Mouse (Mus musculus) hindbrain, embryonic 11.5 days (tissue): ENCODE measurements at regions not wholly inside any gene's neighbourhood (a gene's known extent, or its start where the extent isn't known, plus 50 kb on each side); places are given as distances from the start of the nearest gene placed in this dataset.
A peak's percentile ranks its signal among the peaks of the same experiment; 100 is the strongest.

Experiments used
- ATAC-seq: fragments of 200-750 bp; cut with Nextera tagmentation; 2 replicates; pipeline ENCODE4 v1.8.0; 2017; ENCODE audit warnings: mild to moderate bottlenecking, moderate TSS enrichment, moderate library complexity; ENCODE audit not compliant: low FRiP score
- DNase-seq: peaks from one replicate; pipeline ENCODE4 v3.0.0-alpha.2; 2015; ENCODE audit warnings: low spot score
- H3K27ac ChIP-seq: fragments of 300-500 bp; sonication (generic); 2 replicates; pipeline ENCODE4 v1.5.1; 2014; ENCODE audit warnings: mild to moderate bottlenecking, low read depth, low read length
- H3K27me3 ChIP-seq: fragments of 300-500 bp; sonication (generic); 2 replicates; pipeline ENCODE4 v1.6.1; 2014; ENCODE audit warnings: mild to moderate bottlenecking, low read length, moderate library complexity, mixed read lengths; ENCODE audit not compliant: control insufficient read depth, insufficient read depth
- H3K36me3 ChIP-seq: fragments of 300-500 bp; sonication (generic); 2 replicates; pipeline ENCODE4 v1.6.1; 2014; ENCODE audit warnings: mild to moderate bottlenecking, low read length, moderate library complexity, mixed read lengths; ENCODE audit not compliant: control insufficient read depth, insufficient read depth
- H3K4me1 ChIP-seq: fragments of 300-500 bp; sonication (generic); replicated peaks from 2 replicates; pipeline ENCODE4 v1.6.1; 2014; ENCODE audit warnings: low read length, mixed read lengths; ENCODE audit not compliant: control insufficient read depth, insufficient read depth
- H3K4me2 ChIP-seq: fragments of 300-500 bp; sonication (generic); replicated peaks from 2 replicates; pipeline ENCODE4 v1.6.1; 2014; ENCODE audit warnings: mild to moderate bottlenecking, low read depth, low read length
- H3K4me3 ChIP-seq: fragments of 300-500 bp; sonication (generic); 2 replicates; pipeline ENCODE4 v1.5.1; 2014; ENCODE audit warnings: low read depth, low read length
- H3K9ac ChIP-seq: fragments of 300-500 bp; sonication (generic); 2 replicates; pipeline ENCODE4 v1.6.1; 2014; ENCODE audit warnings: low read depth, low read length
- H3K9me3 ChIP-seq: fragments of 300-500 bp; sonication (generic); 2 replicates; pipeline ENCODE4 v1.6.1; 2016; ENCODE audit warnings: low read length; ENCODE audit not compliant: control insufficient read depth
- WGBS: fragments of 180-500 bp; shearing (Covaris S2); extraction: QIAGEN DNeasy Blood & Tissue Kit; methylation state at CpG from one replicate; pipeline ENCODE4 v1.1.7; 2014; 5-methylcytosine and 5-hydroxymethylcytosine counted together

DNA sequence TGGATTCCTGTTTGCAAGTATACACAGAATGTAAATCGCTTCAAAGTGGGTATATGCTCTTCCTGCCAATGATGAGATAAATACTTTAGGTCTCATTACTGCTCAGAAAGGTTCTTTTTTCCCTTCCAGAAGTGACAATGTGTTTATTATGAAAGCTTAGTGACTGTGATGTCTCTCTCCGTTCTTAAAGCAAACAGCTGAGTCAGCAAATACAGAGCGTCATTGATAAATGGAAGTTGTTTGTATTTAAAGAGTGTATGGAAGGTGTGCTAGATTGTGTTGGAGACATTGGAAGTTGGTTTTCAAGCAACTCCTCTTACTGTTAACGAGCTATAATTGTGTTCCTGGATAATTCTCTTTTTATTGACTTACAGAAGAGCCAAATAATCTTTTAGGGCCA, 408.0 kb downstream of the Prr30 start:
- Histone ChIP-seq H3K36me3 (no peaks in the 10 kb centered on the region), H3K9ac (no peak overlapping the region), H3K9me3 (no peaks in the 10 kb centered on the region), H3K4me1 (no peaks in the 10 kb centered on the region), H3K4me3 (no peak overlapping the region), H3K4me2 (no peak overlapping the region), H3K27me3 (no peaks in the 10 kb centered on the region), H3K27ac (no peak overlapping the region)
- 81% methylated on average over 4 of the region's 4 CpGs for WGBS
- ATAC-seq (no peak), DNase-seq (no peak)

- Histone ChIP-seq H3K9ac (no peak overlapping the region), H3K4me3 (no peak overlapping the region), H3K4me2 (no peak overlapping the region), H3K27ac (no peak overlapping the region), H3K27me3 (no peaks in the 10 kb centered on the region), H3K9me3 (no peaks in the 10 kb centered on the region), H3K36me3 (no peaks in the 10 kb centered on the region), H3K4me1 (no peaks in the 10 kb centered on the region)
- ATAC-seq (no peak), DNase-seq (no peak)
- 79% methylated on average over 3 of the region's 3 CpGs for WGBS
These were observed 418.2 kb downstream of the Prr30 start for GRCm38 (mm10) chr14:100781882-100782281.

- Histone ChIP-seq H3K27me3 (no peaks in the 10 kb centered on the region), H3K4me3 (no peak overlapping the region), H3K9me3 (no peaks in the 10 kb centered on the region), H3K27ac (no peak overlapping the region), H3K36me3 (no peaks in the 10 kb centered on the region), H3K4me2 (no peak overlapping the region), H3K9ac (no peak overlapping the region), H3K4me1 (peaks cover 2% of the 10 kb centered on the region; the same call in 1 of the 2 replicates)
- 23% methylated on average over 2 of the region's 2 CpGs for WGBS
- ATAC-seq (no peak), DNase-seq (peak; percentile 69)
These were observed 446.2 kb downstream of the Prr30 start for GRCm38 (mm10) chr14:100753951-100754350.

DNA sequence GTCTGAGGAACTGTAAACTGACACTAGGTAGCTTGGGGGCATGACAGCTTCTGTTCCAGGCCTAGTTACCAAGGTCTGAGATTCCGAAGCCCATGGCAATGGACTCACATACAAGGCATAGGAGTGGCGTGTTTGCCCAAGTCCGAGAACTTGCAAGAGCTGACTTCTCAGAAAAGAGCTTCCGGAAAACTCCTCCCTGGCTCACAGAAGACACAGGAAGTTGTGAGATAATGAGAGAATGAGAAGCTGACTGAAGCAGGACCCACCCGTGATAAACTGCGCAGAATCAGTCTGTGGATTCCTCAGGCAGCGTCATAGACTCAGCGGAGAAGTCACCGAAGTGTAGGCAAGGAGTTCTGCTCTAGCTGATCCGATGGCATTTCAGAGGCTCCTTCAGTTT, 447.4 kb downstream of the Prr30 start:
- Histone ChIP-seq H3K27ac (no peak overlapping the region), H3K27me3 (no peaks in the 10 kb centered on the region), H3K4me1 (peaks cover 2% of the 10 kb centered on the region; the same call in 1 of the 2 replicates), H3K4me3 (no peak overlapping the region), H3K9me3 (no peaks in the 10 kb centered on the region), H3K36me3 (no peaks in the 10 kb centered on the region), H3K9ac (no peak overlapping the region), H3K4me2 (no peak overlapping the region)
- no peak for DNase-seq
- no peak for ATAC-seq
- 92% methylated on average over 10 of the region's 10 CpGs for WGBS

DNA sequence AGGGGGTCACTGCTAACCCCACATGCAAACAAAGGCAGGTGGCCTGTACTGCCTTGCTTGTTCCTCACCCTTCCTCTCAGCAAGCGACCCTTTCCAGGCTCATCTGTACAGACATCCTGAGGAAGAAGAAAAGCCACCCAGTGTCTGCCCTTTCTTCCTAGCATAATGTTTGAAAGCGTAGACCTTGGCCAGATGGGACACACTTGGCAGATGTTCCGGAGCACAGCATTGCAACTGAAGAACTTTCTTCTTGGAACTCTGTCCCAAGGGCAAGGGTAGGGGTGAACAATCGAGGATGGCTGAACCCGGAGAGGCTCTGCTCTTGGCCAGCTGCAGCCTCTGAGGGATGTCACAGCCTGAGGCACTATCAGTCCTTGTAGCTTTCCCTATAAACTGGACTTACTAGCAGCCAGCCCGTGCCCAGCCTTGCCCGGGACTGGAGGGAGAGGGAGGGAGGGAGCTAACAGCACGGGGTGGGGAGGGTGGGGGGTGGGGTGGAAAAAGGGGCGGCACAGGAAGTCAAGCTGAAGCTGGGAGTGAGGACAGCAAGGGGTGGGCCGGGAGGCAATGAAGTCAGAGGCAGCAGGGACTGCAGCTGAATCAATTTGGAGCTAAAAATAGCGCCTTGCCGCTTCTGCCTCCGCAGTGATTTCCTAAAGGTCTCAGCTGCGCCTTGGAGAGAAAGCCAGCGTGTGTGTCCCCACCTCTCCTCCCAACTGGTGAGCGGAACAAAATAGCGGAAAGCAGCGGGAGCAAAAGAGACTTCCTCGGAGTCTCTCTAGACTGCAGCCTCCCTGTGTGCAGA, 450.2 kb downstream of the Prr30 start:
- Histone ChIP-seq H3K27me3 (no peaks in the 10 kb centered on the region), H3K9me3 (no peaks in the 10 kb centered on the region), H3K9ac (peak overlapping the region; percentile 44), H3K4me2 (peak overlapping the region; percentile 30), H3K4me1 (peaks cover 2% of the 10 kb centered on the region; the same call in 1 of the 2 replicates), H3K4me3 (peak overlapping the region; percentile 25), H3K27ac (peak overlapping the region; percentile 27), H3K36me3 (no peaks in the 10 kb centered on the region)
- peak; percentile 96 for ATAC-seq
- DNase-seq: peak; percentile 68
- 9% methylated on average over 19 of the region's 19 CpGs for WGBS

DNA sequence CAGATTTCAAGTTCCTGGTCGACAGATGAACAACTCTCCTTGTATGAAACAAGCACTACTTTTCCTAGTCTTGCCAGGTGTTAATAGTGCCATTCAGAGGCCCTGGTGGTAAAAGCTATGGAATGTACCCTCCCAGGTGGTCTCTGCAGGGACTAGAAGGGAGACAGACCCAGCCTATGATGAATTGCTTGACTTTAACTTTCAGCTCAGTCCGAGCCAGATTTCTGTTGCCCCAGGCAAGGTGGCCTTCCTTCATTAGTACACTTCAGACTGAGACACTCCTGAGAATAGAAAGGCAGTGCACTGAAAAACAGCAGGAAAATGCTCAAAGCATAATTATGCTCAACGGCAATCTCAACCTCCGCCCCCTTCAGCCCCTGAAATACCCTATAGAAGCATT, 450.8 kb upstream of the Klf12 start:
- Histone ChIP-seq H3K4me3 (no peak overlapping the region), H3K36me3 (no peaks in the 10 kb centered on the region), H3K4me2 (no peak overlapping the region), H3K9me3 (no peaks in the 10 kb centered on the region), H3K27ac (no peak overlapping the region), H3K4me1 (no peaks in the 10 kb centered on the region), H3K27me3 (no peaks in the 10 kb centered on the region), H3K9ac (no peak overlapping the region)
- WGBS: 75% methylated on average over 4 of the region's 4 CpGs
- ATAC-seq (no peak), DNase-seq (no peak)

- ATAC-seq: no peak
- Histone ChIP-seq H3K4me2 (no peak overlapping the region), H3K4me1 (no peaks in the 10 kb centered on the region), H3K9ac (no peak overlapping the region), H3K36me3 (no peaks in the 10 kb centered on the region), H3K27me3 (no peaks in the 10 kb centered on the region), H3K4me3 (no peak overlapping the region), H3K9me3 (no peaks in the 10 kb centered on the region), H3K27ac (no peak overlapping the region)
- DNase-seq: no peak
- 84% methylated on average over 4 of the region's 4 CpGs for WGBS
These were observed 444.0 kb upstream of the Klf12 start for GRCm38 (mm10) chr14:100728433-100728832.

DNA sequence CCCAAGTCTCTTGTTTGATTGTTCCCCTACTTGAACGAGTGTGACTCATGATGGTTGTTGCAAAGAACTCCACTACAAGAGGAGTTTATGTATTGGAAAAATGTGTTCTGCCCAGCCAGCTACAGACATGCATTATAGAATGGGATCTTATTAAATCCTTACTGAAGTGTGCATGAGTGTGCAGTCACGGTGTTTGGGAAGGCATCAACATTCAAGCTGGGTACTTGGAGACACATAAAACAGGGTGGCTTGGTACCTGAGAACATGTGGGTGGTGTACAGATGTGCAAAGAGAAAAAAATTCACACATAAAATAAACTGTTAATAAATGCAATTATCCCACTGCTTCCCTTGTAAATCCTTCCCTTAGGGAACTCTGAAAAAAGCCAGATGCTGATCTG, 443.2 kb upstream of the Klf12 start:
- ATAC-seq (no peak), DNase-seq (no peak)
- no peaks in the 10 kb centered on the region for H3K9me3 ChIP-seq
- 79% methylated on average over 2 of the region's 2 CpGs for WGBS
- H3K9ac ChIP-seq: no peak overlapping the region
- H3K27ac ChIP-seq: no peak overlapping the region
- H3K4me1 ChIP-seq: no peaks in the 10 kb centered on the region
- no peak overlapping the region for H3K4me3 ChIP-seq
- H3K4me2 ChIP-seq: no peak overlapping the region
- H3K27me3 ChIP-seq: no peaks in the 10 kb centered on the region
- H3K36me3 ChIP-seq: no peaks in the 10 kb centered on the region

- no peak for DNase-seq
- Histone ChIP-seq H3K9ac (no peak overlapping the region), H3K9me3 (no peaks in the 10 kb centered on the region), H3K27ac (no peak overlapping the region), H3K4me3 (no peak overlapping the region), H3K36me3 (no peaks in the 10 kb centered on the region), H3K27me3 (no peaks in the 10 kb centered on the region), H3K4me2 (no peak overlapping the region), H3K4me1 (no peaks in the 10 kb centered on the region)
- whole genome bisulfite sequencing: 90% methylated on average over 8 of the region's 8 CpGs
- ATAC-seq: no peak
These were observed 440.5 kb upstream of the Klf12 start for GRCm38 (mm10) chr14:100724962-100725361.
